Mouse (Mus musculus) E14TG2a.4 (cell line): ENCODE measurements around the gene Sec24c.

Source experiments
- CTCF ChIP-seq: conservative IDR thresholded peaks from 2 replicates; pipeline ENCODE4 v1.5.1; 2014; ENCODE audit warnings: low read length
- POU5F1 ChIP-seq: IDR thresholded peaks from 2 replicates; pipeline ENCODE4 v1.6.1; 2014; ENCODE audit warnings: low read length, borderline replicate concordance

- TF ChIP-seq CTCF (no peak), POU5F1 (no peak)
These were observed 67.2 kb downstream of the Sec24c start for GRCm38 (mm10) chr14:20741301-20741700.
